Mouse (Mus musculus) stomach, postnatal 0 days (tissue): ENCODE results near the gene Gtdc1. TPM values are rescaled to one million over a fixed set of nuclear protein-coding genes. Genes with fewer than 3 reads are reported as not detected.
"Not testable (repeated sequence)": the region's sequence is repeated elsewhere in the genome, so short reads cannot be mapped to it uniquely, and the experiment has no call there.

ENCODE experiments used
- ATAC-seq: fragments of 200-750 bp; cut with Nextera tagmentation; 2 replicates; pipeline ENCODE4 v1.8.0; 2017; ENCODE audit not compliant: low FRiP score, low TSS enrichment
- DNase-seq: peaks from one replicate; pipeline ENCODE4 v3.0.0-alpha.2; 2016; ENCODE audit warnings: low spot score
- H3K27ac ChIP-seq: fragments of 300-500 bp; sonication (generic); replicated peaks from 2 replicates; pipeline ENCODE4 v1.5.1; 2014; ENCODE audit warnings: mild to moderate bottlenecking, control low read depth
- H3K27me3 ChIP-seq: fragments of 300-500 bp; sonication (generic); 2 replicates; pipeline ENCODE4 v1.6.1; 2014; ENCODE audit warnings: low read length; ENCODE audit not compliant: control insufficient read depth, insufficient read depth
- H3K36me3 ChIP-seq: fragments of 300-500 bp; sonication (generic); 2 replicates; pipeline ENCODE4 v1.6.1; 2014; ENCODE audit warnings: low read length, mixed read lengths; ENCODE audit not compliant: control insufficient read depth, insufficient read depth
- H3K4me1 ChIP-seq: fragments of 300-500 bp; sonication (generic); replicated peaks from 2 replicates; pipeline ENCODE4 v1.6.1; 2014; ENCODE audit warnings: antibody characterized with exemption; ENCODE audit not compliant: control insufficient read depth, insufficient read depth
- H3K4me2 ChIP-seq: fragments of 300-500 bp; sonication (generic); replicated peaks from 2 replicates; pipeline ENCODE4 v1.6.1; 2014; ENCODE audit warnings: low read depth, mild to moderate bottlenecking, control low read depth, moderate library complexity
- H3K4me3 ChIP-seq: fragments of 300-500 bp; sonication (generic); 2 replicates; pipeline ENCODE4 v1.5.1; 2014; ENCODE audit warnings: low read depth, low read length, control low read depth
- H3K9ac ChIP-seq: fragments of 300-500 bp; sonication (generic); 2 replicates; pipeline ENCODE4 v1.6.1; 2014; ENCODE audit warnings: mild to moderate bottlenecking, low read length, control low read depth, mixed read lengths
- H3K9me3 ChIP-seq: fragments of 300-500 bp; sonication (generic); 2 replicates; pipeline ENCODE4 v1.6.1; 2016; ENCODE audit warnings: low read length; ENCODE audit not compliant: control insufficient read depth
- CTCF ChIP-seq: IDR thresholded peaks from 2 replicates; pipeline ENCODE4 v1.5.1; 2016; ENCODE audit warnings: antibody characterized with exemption, low read depth, mild to moderate bottlenecking, moderate library complexity
- EP300 ChIP-seq: optimal IDR thresholded peaks from 2 replicates; pipeline ENCODE3; 2016; ENCODE audit warnings: antibody characterized with exemption
- WGBS: fragments of 180-500 bp; shearing (Covaris S2); extraction: QIAGEN DNeasy Blood & Tissue Kit; methylation state at CpG from one replicate; pipeline ENCODE4 v1.1.7; 2014; 5-methylcytosine and 5-hydroxymethylcytosine counted together
- polyA plus RNA-seq: library from polyadenylated mRNA; unstranded; fragments of >200 nt; fragmentation: Nextera tagmentation; extraction: Ambion mirVana; gene quantifications from 2 replicates; pipeline ENCODE4 v1.2.1, GENCODE M21; 2015

The Gtdc1 gene
- polyA plus RNA-seq, 1 experiment from 2014 or later: 6.3 TPM

DNA sequence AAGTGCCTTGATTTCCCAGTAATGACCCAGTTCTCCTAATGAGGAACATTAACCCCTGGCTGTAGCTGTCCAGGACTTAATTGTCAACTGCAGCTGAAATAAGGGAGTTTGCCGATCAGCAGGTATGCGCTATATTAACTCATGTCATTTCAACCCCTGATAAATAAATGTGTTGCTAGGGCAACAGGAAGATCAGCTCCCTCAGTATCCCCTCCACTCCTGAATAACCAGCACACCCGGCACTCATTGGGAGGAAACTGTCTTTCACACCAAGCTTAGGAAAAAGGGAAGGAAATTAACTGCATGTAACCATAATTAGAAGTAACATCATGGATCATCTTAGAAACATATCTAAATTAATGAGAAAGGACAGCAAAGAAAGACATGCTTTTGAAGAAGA is 302.3 kb downstream of the Gtdc1 start:
- Histone ChIP-seq H3K27me3 (no peaks in the 10 kb centered on the region), H3K4me2 (no peak overlapping the region), H3K9me3 (no peaks in the 10 kb centered on the region), H3K36me3 (no peaks in the 10 kb centered on the region), H3K9ac (no peak overlapping the region), H3K4me3 (no peak overlapping the region), H3K27ac (no peak overlapping the region), H3K4me1 (no peaks in the 10 kb centered on the region)
- ATAC-seq (no peak), DNase-seq (no peak)
- TF ChIP-seq EP300: no peak
- no peak for TF ChIP-seq CTCF
- WGBS: 69% methylated on average over 3 of the region's 3 CpGs

DNA sequence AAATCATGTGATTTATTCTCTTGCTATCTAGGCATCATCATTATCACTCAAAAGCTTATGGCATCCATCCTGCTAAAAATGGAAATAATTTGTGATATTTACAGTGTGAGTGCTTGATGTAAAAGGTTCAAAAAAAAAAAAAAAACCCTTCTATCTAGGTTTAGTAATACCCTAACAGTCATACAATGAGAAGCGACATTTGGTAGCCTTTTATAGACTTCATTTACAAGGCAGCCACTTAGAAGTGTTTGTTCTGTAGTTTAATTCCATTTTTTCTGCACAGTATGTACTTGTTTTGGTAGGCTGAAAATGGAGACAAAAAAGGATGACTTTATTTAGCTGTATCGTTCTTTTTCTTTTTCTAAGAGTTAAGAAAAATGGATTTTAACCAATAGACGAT is 305.0 kb downstream of the Gtdc1 start:
- H3K36me3 ChIP-seq: no peaks in the 10 kb centered on the region
- ATAC-seq (no peak), DNase-seq (no peak)
- H3K27me3 ChIP-seq: no peaks in the 10 kb centered on the region
- no peak overlapping the region for H3K27ac ChIP-seq
- WGBS: 90% methylated on average over 3 of the region's 3 CpGs
- no peaks in the 10 kb centered on the region for H3K9me3 ChIP-seq
- H3K4me2 ChIP-seq: no peak overlapping the region
- H3K4me1 ChIP-seq: no peaks in the 10 kb centered on the region
- no peak overlapping the region for H3K9ac ChIP-seq
- H3K4me3 ChIP-seq: no peak overlapping the region
- TF ChIP-seq CTCF (no peak), EP300 (no peak)

DNA sequence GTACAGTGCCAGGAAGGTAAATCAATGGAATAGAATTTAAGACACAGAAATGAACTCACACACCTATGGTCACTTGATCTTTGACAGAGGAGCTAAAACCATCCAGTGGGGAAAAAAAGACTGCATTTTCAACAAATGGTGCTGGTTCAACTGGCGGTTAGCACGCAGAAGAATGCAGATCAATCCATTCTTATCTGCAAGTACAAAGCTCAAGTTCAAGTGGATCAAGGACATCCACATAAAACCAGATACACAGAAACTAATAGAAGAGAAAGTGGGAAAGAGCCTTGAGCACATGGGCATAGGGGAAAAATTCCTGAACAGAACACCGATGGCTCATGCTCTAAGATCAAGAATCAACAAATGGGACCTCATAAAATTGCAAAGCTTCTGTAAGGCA is 327.8 kb downstream of the Gtdc1 start:
- not testable (repeated sequence) for ATAC-seq, DNase-seq, H3K27ac ChIP-seq, H3K4me2 ChIP-seq, H3K9ac ChIP-seq, H3K9me3 ChIP-seq, H3K36me3 ChIP-seq, H3K4me3 ChIP-seq, H3K27me3 ChIP-seq, H3K4me1 ChIP-seq
- 78% methylated on average over 3 of the region's 3 CpGs for WGBS

GRCm38 (mm10) chr2:44594276-44594675 is 333.2 kb downstream of the Gtdc1 start:
- Histone ChIP-seq H3K27ac (no peak overlapping the region), H3K27me3 (no peaks in the 10 kb centered on the region), H3K4me3 (no peak overlapping the region), H3K4me2 (no peak overlapping the region), H3K9me3 (no peaks in the 10 kb centered on the region), H3K9ac (no peak overlapping the region), H3K36me3 (no peaks in the 10 kb centered on the region), H3K4me1 (no peaks in the 10 kb centered on the region)
- TF ChIP-seq CTCF (no peak), EP300 (no peak)
- WGBS: 71% methylated on average over 1 of the region's 1 CpGs
- no peak for ATAC-seq
- no peak for DNase-seq

GRCm38 (mm10) chr2:44590881-44591280 is 336.6 kb downstream of the Gtdc1 start:
- no peak overlapping the region for H3K27ac ChIP-seq
- no peaks in the 10 kb centered on the region for H3K9me3 ChIP-seq
- no peak overlapping the region for H3K4me3 ChIP-seq
- WGBS: 29% methylated on average over 4 of the region's 4 CpGs
- H3K9ac ChIP-seq: no peak overlapping the region
- no peaks in the 10 kb centered on the region for H3K36me3 ChIP-seq
- H3K4me2 ChIP-seq: no peak overlapping the region
- DNase-seq (no peak), ATAC-seq (no peak)
- TF ChIP-seq CTCF (no peak), EP300 (no peak)
- H3K27me3 ChIP-seq: no peaks in the 10 kb centered on the region
- H3K4me1 ChIP-seq: no peaks in the 10 kb centered on the region

GRCm38 (mm10) chr2:44584061-44584460 is 343.4 kb downstream of the Gtdc1 start:
- no peaks in the 10 kb centered on the region for H3K27me3 ChIP-seq
- no peaks in the 10 kb centered on the region for H3K36me3 ChIP-seq
- no peak overlapping the region for H3K27ac ChIP-seq
- no peak for DNase-seq
- H3K9ac ChIP-seq: no peak overlapping the region
- ATAC-seq: no peak
- H3K9me3 ChIP-seq: no peaks in the 10 kb centered on the region
- TF ChIP-seq CTCF: no peak
- no peak for TF ChIP-seq EP300
- no peaks in the 10 kb centered on the region for H3K4me1 ChIP-seq
- H3K4me2 ChIP-seq: no peak overlapping the region
- no peak overlapping the region for H3K4me3 ChIP-seq
